Mouse (Mus musculus): ENCODE measurements around the gene Cry1. TPM values are rescaled to one million over a fixed set of nuclear protein-coding genes. Genes with fewer than 3 reads are reported as not detected.

Gene Cry1
- polyA plus RNA-seq, 1 experiment from 2014 or later: 14.7 TPM

DNA sequence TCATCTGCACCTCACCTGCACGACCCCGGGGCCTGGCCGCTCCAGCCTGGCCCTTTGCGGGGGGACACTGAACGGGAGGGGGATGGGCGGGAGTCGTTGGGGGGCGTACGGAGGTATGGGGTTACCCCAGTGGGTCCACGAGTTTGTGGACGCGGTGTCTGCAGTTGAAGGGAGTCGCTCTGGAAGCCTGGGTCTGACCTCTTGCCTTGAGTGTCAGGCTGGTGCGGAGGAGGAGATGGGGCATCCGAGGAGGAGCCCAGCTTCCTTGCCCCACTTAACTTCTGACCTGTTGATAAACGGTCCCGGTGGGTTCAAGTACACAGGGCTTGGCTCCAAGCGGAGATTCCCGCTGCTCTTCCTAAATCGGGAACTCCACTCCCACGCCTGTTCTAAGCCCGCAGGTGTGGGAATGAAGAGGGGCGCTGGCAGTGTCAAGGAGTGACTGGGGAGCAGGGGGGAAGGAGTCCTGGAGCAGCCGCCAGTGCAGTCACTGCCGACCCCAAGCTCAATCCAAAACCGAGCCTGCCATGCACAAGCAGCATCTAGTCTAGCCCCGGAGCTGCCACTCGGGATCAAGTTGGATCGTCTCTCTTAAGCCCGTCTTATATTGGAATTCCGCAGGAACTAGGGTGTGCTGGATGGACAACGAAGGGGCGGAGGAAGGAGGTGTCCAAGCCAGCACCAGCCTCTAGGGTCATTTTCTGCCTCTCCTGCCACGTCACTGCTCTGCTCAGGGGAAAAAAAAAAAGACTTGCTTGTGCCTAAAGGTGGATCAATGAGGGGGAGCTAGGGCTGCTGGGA lies 81.6 kb downstream of the Cry1 start:
- WGBS (ENCODE audit: insufficient replicate concordance): under 1% methylated on average over 34 of the region's 34 CpGs
- Histone ChIP-seq H3K27me3 (ENCODE audit: control insufficient read depth, insufficient read depth, low read length) (no peaks in the 10 kb centered on the region), H3K9me3 (replicated peaks; ENCODE audit: control insufficient read depth, low read length) (no peaks in the 10 kb centered on the region), H3K27ac (ENCODE audit: low read depth, low read length) (peak overlapping the region; percentile 88), H3K4me3 (ENCODE audit: low read depth, low read length) (peak overlapping the region; percentile 67), H3K4me1 (ENCODE audit: control insufficient read depth, insufficient read depth, low read length) (no peaks in the 10 kb centered on the region; the same call in 1 of the 2 replicates), H3K9ac (ENCODE audit: low read depth, low read length) (peak overlapping the region; percentile 83), H3K36me3 (ENCODE audit: control insufficient read depth, insufficient read depth, low read length) (no peaks in the 10 kb centered on the region), H3K4me2 (peak overlapping the region; percentile 70)
- ATAC-seq (replicated peaks; ENCODE audit: insufficient number of reproducible peaks, low FRiP score, low TSS enrichment): peak; percentile 58

DNA sequence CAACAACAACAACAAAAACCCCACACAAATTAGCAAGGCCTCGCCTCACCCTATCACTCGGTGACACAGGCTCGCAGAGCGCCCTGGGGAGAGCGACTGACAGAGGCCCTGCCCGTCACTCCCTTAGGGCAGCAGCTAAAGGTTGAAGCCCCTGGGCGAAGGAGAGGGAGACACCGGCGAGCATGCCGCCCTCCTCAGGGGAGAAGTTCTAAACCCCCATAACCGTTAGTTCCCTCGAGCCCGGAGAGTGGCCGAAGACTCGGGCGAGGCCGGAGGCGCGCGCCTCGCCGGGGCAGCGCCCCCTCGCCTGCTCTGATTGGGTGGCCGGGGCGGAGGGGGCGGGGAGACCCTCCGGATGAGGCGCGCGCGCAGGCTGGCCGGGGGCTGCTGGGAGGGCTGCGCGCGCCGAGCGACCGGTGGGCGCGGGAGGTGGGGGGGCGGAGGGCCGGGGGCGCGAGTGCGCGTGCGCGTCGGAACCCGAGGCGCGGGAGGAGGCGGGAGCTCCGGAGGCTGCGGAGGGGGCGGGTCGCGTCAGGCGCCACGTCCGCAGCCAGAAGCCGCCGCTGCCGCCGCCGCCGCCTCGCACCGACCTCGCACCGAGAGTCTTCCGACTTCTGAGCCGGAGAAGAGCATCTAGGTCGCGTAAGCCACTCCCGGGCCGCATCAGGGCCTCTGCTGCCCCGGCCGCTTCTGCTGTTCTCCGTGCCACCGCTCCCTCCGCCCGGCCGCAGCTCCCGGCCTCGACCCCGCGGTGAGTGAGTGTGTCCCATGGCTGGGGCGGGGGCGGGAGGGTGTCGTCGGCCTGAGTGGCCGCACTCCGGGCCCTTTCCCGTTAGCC lies 82.4 kb downstream of the Cry1 start, which contains the start of the genes Fhl4 and Tmem263:
Gene Fhl4, minus strand, starts transcription at position 249 of the 838 bp plus-strand sequence.
Gene Tmem263, plus strand, starts transcription at position 381 of the 838 bp plus-strand sequence.
- Histone ChIP-seq H3K9ac (ENCODE audit: low read depth, low read length) (peak within 1 kb of the TSS; percentile 83), H3K4me1 (ENCODE audit: control insufficient read depth, insufficient read depth, low read length) (no peaks in the 10 kb centered on the region; the same call in 1 of the 2 replicates), H3K4me2 (peak within 1 kb of the TSS; percentile 70), H3K27ac (ENCODE audit: low read depth, low read length) (peak within 1 kb of the TSS; percentile 88), H3K9me3 (replicated peaks; ENCODE audit: control insufficient read depth, low read length) (no peaks in the 10 kb centered on the region), H3K27me3 (ENCODE audit: control insufficient read depth, insufficient read depth, low read length) (no peaks in the 10 kb centered on the region), H3K36me3 (ENCODE audit: control insufficient read depth, insufficient read depth, low read length) (no peaks in the 10 kb centered on the region), H3K4me3 (ENCODE audit: low read depth, low read length) (peak within 1 kb of the TSS; percentile 67)
- WGBS (ENCODE audit: insufficient replicate concordance): under 1% methylated on average over 71 of the region's 96 CpGs
- ATAC-seq (replicated peaks; ENCODE audit: insufficient number of reproducible peaks, low FRiP score, low TSS enrichment): peak; percentile 97

DNA sequence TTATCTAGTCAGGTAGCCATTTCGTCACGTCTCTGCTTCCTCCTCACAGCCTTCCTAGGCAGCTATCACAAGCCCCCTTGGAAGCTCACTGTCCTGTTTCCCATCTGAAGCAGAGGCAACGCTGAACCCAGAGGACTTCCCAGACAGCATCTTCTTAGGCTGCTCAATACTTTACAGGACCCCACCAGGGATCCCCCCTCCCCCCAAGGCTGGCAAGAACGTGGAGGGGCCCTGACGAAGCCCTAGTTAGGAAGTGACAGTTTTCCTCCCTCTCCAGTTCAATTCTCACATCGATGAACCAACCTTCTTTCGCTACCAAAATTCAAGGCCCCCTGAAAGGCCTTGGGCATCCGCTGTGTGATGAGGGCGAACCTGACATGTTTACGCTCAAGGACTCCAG lies 83.0 kb downstream of the Cry1 start:
- 0% methylated on average over 10 of the region's 10 CpGs for WGBS (ENCODE audit: insufficient replicate concordance)
- ATAC-seq (replicated peaks; ENCODE audit: insufficient number of reproducible peaks, low FRiP score, low TSS enrichment): peak; percentile 13; the same call in 1 of the 2 replicates
- H3K4me2 ChIP-seq: peak overlapping the region; percentile 70

More for the DNA sequence above, 83.0 kb downstream of the Cry1 start:
- no peaks in the 10 kb centered on the region; the same call in 1 of the 2 replicates for H3K4me1 ChIP-seq (ENCODE audit: control insufficient read depth, insufficient read depth, low read length)
- peak overlapping the region; percentile 88 for H3K27ac ChIP-seq (ENCODE audit: low read depth, low read length)
- H3K9ac ChIP-seq (ENCODE audit: low read depth, low read length): peak overlapping the region; percentile 83
- H3K4me3 ChIP-seq (ENCODE audit: low read depth, low read length): peak overlapping the region; percentile 67
- no peaks in the 10 kb centered on the region for H3K9me3 ChIP-seq (replicated peaks; ENCODE audit: control insufficient read depth, low read length)
- no peaks in the 10 kb centered on the region for H3K27me3 ChIP-seq (ENCODE audit: control insufficient read depth, insufficient read depth, low read length)
- no peaks in the 10 kb centered on the region for H3K36me3 ChIP-seq (ENCODE audit: control insufficient read depth, insufficient read depth, low read length)

Other genes with a start within 250 kb of the Cry1 start
- gene Fhl4, start 82.6 kb downstream of the Cry1 start, polyA plus RNA-seq (2014; fragmentation: Nextera tagmentation; extraction: Ambion mirVana): 1.4 TPM in 2 replicates
- 57.3 and 62.2 TPM in 2 replicates for gene Tmem263, start 82.4 kb downstream of the Cry1 start, polyA plus RNA-seq (2014; fragmentation: Nextera tagmentation; extraction: Ambion mirVana)
- 15.1 and 17.0 TPM in 2 replicates for gene Mterf2, start 57.0 kb downstream of the Cry1 start, polyA plus RNA-seq (2014; fragmentation: Nextera tagmentation; extraction: Ambion mirVana)
- gene Btbd11, start 201.8 kb upstream of the Cry1 start, polyA plus RNA-seq (2014; fragmentation: Nextera tagmentation; extraction: Ambion mirVana): 0.77 and 1.2 TPM in 2 replicates